Mouse (Mus musculus): Measurements from ENCODE around the gene Tuft1. TPM values are rescaled to one million over a fixed set of nuclear protein-coding genes. Genes with fewer than 3 reads are reported as not detected.
A peak's percentile ranks its signal among the peaks of the same experiment; 100 is the strongest.

Tuft1 gene
- polyA plus RNA-seq, 1 experiment from 2014 or later = 3.5 TPM

- Histone ChIP-seq H3K4me2 (replicated peaks) (peak overlapping the region; percentile 89), H3K9me3 (no peaks in the 10 kb centered on the region), H3K9ac (peak overlapping the region; percentile 88), H3K27me3 (replicated peaks) (no peaks in the 10 kb centered on the region), H3K27ac (no peak overlapping the region), H3K4me3 (peak overlapping the region; percentile 88), H3K36me3 (no peaks in the 10 kb centered on the region), H3K4me1 (peaks cover 19% of the 10 kb centered on the region)
- no peak for ATAC-seq (ENCODE audit: low FRiP score, low read depth)
- 3% methylated on average over 16 of the region's 16 CpGs for WGBS
These were observed 77.4 kb downstream of the Tuft1 start for GRCm38 (mm10) chr3:94581138-94581780.

GRCm38 (mm10) chr3:94574506-94574905, 84.2 kb downstream of the Tuft1 start:
- H3K4me3 ChIP-seq = no peak overlapping the region
- peaks cover 5% of the 10 kb centered on the region; the same call in 1 of the 2 replicates for H3K4me1 ChIP-seq
- no peak overlapping the region for H3K4me2 ChIP-seq (replicated peaks)
- no peaks in the 10 kb centered on the region for H3K27me3 ChIP-seq (replicated peaks)
- H3K36me3 ChIP-seq = no peaks in the 10 kb centered on the region
- no peaks in the 10 kb centered on the region for H3K9me3 ChIP-seq
- H3K27ac ChIP-seq = no peak overlapping the region
- no peak for ATAC-seq (ENCODE audit: low FRiP score, low read depth)
- no peak overlapping the region for H3K9ac ChIP-seq
- WGBS = 85% methylated on average over 6 of the region's 6 CpGs

GRCm38 (mm10) chr3:94567242-94567641, 91.4 kb downstream of the Tuft1 start:
- whole genome bisulfite sequencing = 40% methylated on average over 2 of the region's 2 CpGs
- no peaks in the 10 kb centered on the region for H3K9me3 ChIP-seq
- no peak overlapping the region for H3K27ac ChIP-seq
- H3K4me1 ChIP-seq = no peaks in the 10 kb centered on the region
- no peaks in the 10 kb centered on the region for H3K36me3 ChIP-seq
- no peak for ATAC-seq (ENCODE audit: low FRiP score, low read depth)
- no peak overlapping the region for H3K9ac ChIP-seq
- no peaks in the 10 kb centered on the region for H3K27me3 ChIP-seq (replicated peaks)
- no peak overlapping the region for H3K4me3 ChIP-seq
- no peak overlapping the region for H3K4me2 ChIP-seq (replicated peaks)

GRCm38 (mm10) chr3:94565557-94565956, 93.1 kb downstream of the Tuft1 start:
- 81% methylated on average over 2 of the region's 2 CpGs for WGBS
- Histone ChIP-seq H3K9me3 (no peaks in the 10 kb centered on the region), H3K4me3 (no peak overlapping the region), H3K27ac (no peak overlapping the region), H3K36me3 (no peaks in the 10 kb centered on the region), H3K9ac (no peak overlapping the region), H3K4me2 (replicated peaks) (no peak overlapping the region), H3K4me1 (no peaks in the 10 kb centered on the region), H3K27me3 (replicated peaks) (no peaks in the 10 kb centered on the region)
- ATAC-seq (ENCODE audit: low FRiP score, low read depth) = no peak

- Histone ChIP-seq H3K27me3 (replicated peaks) (no peaks in the 10 kb centered on the region), H3K4me1 (no peaks in the 10 kb centered on the region), H3K4me3 (no peak overlapping the region), H3K9me3 (no peaks in the 10 kb centered on the region), H3K27ac (no peak overlapping the region), H3K4me2 (replicated peaks) (no peak overlapping the region), H3K9ac (no peak overlapping the region), H3K36me3 (no peaks in the 10 kb centered on the region)
- ATAC-seq (ENCODE audit: low FRiP score, low read depth) = no peak
- 61% methylated on average over 3 of the region's 3 CpGs for WGBS
These were observed 93.5 kb downstream of the Tuft1 start for GRCm38 (mm10) chr3:94565127-94565526.

- no peaks in the 10 kb centered on the region for H3K9me3 ChIP-seq
- no peaks in the 10 kb centered on the region for H3K4me1 ChIP-seq
- H3K27ac ChIP-seq = no peak overlapping the region
- H3K27me3 ChIP-seq (replicated peaks) = no peaks in the 10 kb centered on the region
- no peak overlapping the region for H3K9ac ChIP-seq
- ATAC-seq (ENCODE audit: low FRiP score, low read depth) = no peak
- H3K36me3 ChIP-seq = peaks cover 5% of the 10 kb centered on the region; the same call in 1 of the 2 replicates
- H3K4me3 ChIP-seq = no peak overlapping the region
- no peak overlapping the region for H3K4me2 ChIP-seq (replicated peaks)
- WGBS = 80% methylated on average over 4 of the region's 4 CpGs
These were observed 94.2 kb downstream of the Tuft1 start for GRCm38 (mm10) chr3:94564356-94565010.

GRCm38 (mm10) chr3:94563163-94563562, 95.5 kb downstream of the Tuft1 start:
- no peak overlapping the region for H3K4me3 ChIP-seq
- ATAC-seq (ENCODE audit: low FRiP score, low read depth) = no peak
- WGBS = 79% methylated on average over 3 of the region's 3 CpGs
- H3K4me2 ChIP-seq (replicated peaks) = no peak overlapping the region
- H3K36me3 ChIP-seq = peaks cover 15% of the 10 kb centered on the region
- H3K9ac ChIP-seq = no peak overlapping the region
- H3K27ac ChIP-seq = no peak overlapping the region
- H3K9me3 ChIP-seq = no peaks in the 10 kb centered on the region
- H3K4me1 ChIP-seq = no peaks in the 10 kb centered on the region
- H3K27me3 ChIP-seq (replicated peaks) = no peaks in the 10 kb centered on the region

Other genes starting within 250 kb of the Tuft1 start
- gene Tdrkh, start 245.6 kb downstream of the Tuft1 start, polyA plus RNA-seq (2016; fragmentation: Nextera tagmentation; extraction: Ambion mirVana) = 47.3 and 55.5 TPM in 2 replicates
- gene Mrpl9, start 215.6 kb downstream of the Tuft1 start, polyA plus RNA-seq (2016; fragmentation: Nextera tagmentation; extraction: Ambion mirVana) = 65.1 and 67.6 TPM in 2 replicates
- 0.81 and 0.96 TPM in 2 replicates for gene Oaz3, start 215.0 kb downstream of the Tuft1 start, polyA plus RNA-seq (2016; fragmentation: Nextera tagmentation; extraction: Ambion mirVana)
- gene Celf3, start 180.6 kb downstream of the Tuft1 start, polyA plus RNA-seq (2016; fragmentation: Nextera tagmentation; extraction: Ambion mirVana) = 204 and 222 TPM in 2 replicates
- 11.9 and 12.9 TPM in 2 replicates for gene Riiad1, start 178.5 kb downstream of the Tuft1 start, polyA plus RNA-seq (2016; fragmentation: Nextera tagmentation; extraction: Ambion mirVana)
- gene Snx27, start 76.2 kb downstream of the Tuft1 start, polyA plus RNA-seq (2016; fragmentation: Nextera tagmentation; extraction: Ambion mirVana) = 66.5 and 66.9 TPM in 2 replicates
- not detected in 2 replicates for gene Gm10972, start 15.8 kb downstream of the Tuft1 start, polyA plus RNA-seq (2016; fragmentation: Nextera tagmentation; extraction: Ambion mirVana)
- not detected in 2 replicates for gene Selenbp2, start 34.7 kb upstream of the Tuft1 start, polyA plus RNA-seq (2016; fragmentation: Nextera tagmentation; extraction: Ambion mirVana)
- 4.1 and 4.3 TPM in 2 replicates for gene Cgn, start 127.6 kb upstream of the Tuft1 start, polyA plus RNA-seq (2016; fragmentation: Nextera tagmentation; extraction: Ambion mirVana)
- gene Pogz, start 178.7 kb upstream of the Tuft1 start, polyA plus RNA-seq (2016; fragmentation: Nextera tagmentation; extraction: Ambion mirVana) = 20.9 and 21.0 TPM in 2 replicates
- 331 and 332 TPM in 2 replicates for gene Psmb4, start 228.1 kb upstream of the Tuft1 start, polyA plus RNA-seq (2016; fragmentation: Nextera tagmentation; extraction: Ambion mirVana)